Mouse (Mus musculus) cerebellum, adult 9-10 months (tissue): Measurements from ENCODE around the gene Tns3.

Source experiments
- DNase-seq: peaks from one replicate; pipeline ENCODE4 v3.0.0; 2022

Tns3 gene

GRCm38 (mm10) chr11:8610456-8610855, 53.9 kb downstream of the Tns3 start:
- DNase-seq = no peak

- DNase-seq = no peak
Measured at GRCm38 (mm10) chr11:8609873-8610272, 54.5 kb downstream of the Tns3 start.

DNA sequence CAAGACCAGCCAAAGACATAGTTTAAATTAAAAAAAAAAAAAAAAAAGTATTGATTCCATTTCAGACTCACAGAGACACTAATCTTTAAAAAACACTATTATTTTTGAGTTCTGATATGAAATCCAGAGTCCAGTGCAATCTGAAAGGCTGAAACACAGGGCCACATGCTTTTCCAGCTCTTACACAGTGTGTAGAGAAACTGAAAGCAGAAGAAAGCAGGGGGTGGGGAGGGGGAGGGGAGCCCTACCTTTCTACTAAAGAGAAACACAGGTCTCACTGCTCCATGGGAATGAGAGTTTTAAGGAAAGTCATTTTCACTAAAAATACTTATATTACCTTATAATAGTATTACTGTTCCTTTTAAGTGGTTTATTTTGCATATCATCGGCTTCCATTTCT, 57.2 kb downstream of the Tns3 start:
- no peak for DNase-seq

- no peak for DNase-seq
Measured at GRCm38 (mm10) chr11:8604789-8605569, 59.4 kb downstream of the Tns3 start.

DNA sequence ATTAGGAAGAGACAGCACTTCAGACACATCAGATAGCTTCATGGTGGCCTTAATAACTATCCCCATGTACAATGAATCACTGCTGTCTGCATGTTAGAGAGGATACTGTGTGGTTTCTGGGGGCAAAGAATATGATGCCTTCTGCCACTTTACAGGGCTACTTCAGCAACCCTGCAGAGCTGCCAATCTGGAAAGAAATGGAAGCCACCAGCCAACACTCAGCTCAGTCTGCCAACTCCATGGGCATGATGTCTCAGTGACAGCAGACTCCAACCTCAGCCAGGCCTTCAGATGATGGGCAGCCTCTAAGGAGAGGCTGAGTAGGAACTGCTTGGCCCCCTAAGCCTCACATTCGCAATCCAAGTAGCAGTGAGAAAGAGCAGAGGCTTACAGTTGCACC, 61.7 kb downstream of the Tns3 start:
- DNase-seq = peak; percentile 5

DNA sequence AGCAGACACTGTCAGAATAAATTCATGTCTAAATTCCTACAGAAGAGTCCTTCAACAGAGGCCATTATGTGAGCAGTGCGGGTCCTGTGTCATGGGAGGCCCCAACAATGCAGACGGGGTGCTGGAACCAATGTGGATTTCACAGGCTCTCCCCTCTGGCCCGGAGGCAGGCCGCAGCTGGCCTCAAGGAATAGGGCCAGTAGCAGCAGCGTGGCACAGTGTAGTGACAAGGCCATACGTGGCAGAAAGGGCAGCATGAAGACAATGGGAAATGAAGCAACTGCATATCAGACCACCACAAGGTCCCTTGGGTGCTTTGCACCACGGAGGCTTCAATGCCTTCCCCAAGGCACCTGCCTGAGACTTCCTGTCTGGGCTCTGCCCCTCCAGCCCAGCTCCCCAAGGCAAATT, 62.9 kb downstream of the Tns3 start:
- no peak for DNase-seq

DNA sequence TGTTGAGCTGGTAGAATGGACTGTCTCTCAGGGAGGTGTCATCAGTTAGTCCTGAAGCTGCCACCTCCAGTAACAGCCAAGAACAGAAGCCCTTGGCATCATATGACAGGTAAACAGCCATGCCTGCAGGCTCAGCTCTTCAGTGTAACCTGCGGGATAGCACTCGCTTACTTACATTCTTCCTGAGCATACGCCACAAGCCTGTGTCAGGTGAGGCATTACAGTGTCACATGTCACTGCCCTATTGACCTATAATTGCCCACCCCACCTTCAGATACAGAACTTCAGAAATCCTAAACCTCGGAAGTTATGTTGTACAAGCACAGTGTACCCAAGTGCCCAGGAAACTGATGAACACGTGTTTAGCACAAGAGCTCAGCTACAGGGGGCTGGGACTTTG, 68.7 kb downstream of the Tns3 start:
- no peak for DNase-seq

GRCm38 (mm10) chr11:8593172-8593571, 71.2 kb downstream of the Tns3 start:
- DNase-seq = no peak

DNA sequence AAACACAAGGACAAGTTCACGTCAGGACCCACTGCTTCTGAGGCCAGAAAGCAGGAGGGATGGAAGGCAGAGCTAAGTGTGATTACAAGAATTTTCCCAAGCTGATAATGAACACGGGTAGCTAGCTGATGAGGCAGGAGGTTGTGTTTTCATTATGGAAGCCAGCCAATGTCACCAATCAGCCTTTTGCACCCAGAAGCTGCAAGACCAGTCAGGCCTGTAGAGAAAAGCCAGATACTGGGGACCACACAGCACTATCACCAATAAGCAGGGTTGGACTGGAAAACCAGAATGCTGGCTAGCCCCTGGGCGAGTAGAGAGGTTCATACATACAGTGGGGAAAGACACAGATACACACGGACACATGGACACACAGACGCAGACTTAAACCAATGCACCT, 73.1 kb downstream of the Tns3 start:
- DNase-seq = no peak

DNA sequence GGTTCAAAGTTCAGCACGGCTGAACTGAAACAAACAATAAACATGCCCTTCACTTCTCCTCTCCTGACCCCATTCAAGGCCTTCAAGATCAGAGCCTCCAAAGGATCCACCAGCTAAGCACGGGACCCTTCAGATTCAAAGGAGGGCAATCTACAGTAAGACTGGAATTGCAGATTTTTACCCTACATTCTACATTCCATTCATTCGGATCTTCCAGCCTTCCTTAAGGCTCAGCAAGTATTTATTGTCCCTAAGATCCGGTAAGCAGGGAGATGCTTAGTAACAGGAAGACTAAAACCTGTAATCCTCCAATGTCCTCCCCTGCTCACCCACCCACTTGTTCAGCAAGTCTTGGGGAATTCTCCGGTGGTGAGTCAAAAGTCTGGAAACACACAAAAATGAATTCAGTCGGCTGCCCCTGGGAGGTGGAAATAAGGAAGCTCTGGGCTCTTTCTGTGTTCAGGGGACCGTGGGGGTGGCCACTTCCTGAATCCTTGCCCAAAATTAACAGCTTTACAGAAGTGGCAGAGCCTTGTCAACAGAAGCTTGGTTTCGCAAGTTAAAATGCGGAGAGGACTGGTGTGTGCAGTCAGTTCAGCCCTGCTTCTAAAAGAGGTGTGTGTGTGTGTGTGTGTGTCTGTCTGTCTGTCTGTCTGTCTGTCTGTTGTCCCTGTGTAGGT, 75.0 kb downstream of the Tns3 start:
- DNase-seq = no peak

DNA sequence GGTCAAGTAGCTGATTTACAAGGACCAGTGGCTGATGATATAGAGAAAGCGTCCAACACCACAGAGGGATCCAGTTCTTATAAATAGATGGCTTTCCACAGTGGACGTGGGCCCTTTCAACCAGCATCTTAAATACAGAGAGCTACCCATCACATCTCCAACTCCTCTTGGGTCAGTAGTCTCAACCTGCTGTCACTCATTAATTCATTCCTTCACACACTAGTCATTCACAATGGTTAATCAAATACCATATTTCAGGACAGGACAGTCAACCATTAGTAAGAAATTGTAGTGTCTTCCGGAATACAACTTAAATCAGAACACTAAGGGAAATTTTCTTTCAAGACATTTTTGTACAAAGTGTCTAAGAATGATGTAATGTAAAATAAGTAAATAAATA, 76.4 kb downstream of the Tns3 start:
- DNase-seq = no peak

GRCm38 (mm10) chr11:8586996-8587644, 77.2 kb downstream of the Tns3 start:
- DNase-seq = no peak

- DNase-seq = no peak
Measured at GRCm38 (mm10) chr11:8586374-8586773, 78.0 kb downstream of the Tns3 start.

- no peak for DNase-seq
Measured at GRCm38 (mm10) chr11:8585686-8586085, 78.6 kb downstream of the Tns3 start.

GRCm38 (mm10) chr11:8584925-8585324, 79.4 kb downstream of the Tns3 start:
- DNase-seq = no peak

- no peak for DNase-seq
Measured at GRCm38 (mm10) chr11:8584307-8584706, 80.0 kb downstream of the Tns3 start.

GRCm38 (mm10) chr11:8583137-8583536, 81.2 kb downstream of the Tns3 start:
- DNase-seq = no peak

DNA sequence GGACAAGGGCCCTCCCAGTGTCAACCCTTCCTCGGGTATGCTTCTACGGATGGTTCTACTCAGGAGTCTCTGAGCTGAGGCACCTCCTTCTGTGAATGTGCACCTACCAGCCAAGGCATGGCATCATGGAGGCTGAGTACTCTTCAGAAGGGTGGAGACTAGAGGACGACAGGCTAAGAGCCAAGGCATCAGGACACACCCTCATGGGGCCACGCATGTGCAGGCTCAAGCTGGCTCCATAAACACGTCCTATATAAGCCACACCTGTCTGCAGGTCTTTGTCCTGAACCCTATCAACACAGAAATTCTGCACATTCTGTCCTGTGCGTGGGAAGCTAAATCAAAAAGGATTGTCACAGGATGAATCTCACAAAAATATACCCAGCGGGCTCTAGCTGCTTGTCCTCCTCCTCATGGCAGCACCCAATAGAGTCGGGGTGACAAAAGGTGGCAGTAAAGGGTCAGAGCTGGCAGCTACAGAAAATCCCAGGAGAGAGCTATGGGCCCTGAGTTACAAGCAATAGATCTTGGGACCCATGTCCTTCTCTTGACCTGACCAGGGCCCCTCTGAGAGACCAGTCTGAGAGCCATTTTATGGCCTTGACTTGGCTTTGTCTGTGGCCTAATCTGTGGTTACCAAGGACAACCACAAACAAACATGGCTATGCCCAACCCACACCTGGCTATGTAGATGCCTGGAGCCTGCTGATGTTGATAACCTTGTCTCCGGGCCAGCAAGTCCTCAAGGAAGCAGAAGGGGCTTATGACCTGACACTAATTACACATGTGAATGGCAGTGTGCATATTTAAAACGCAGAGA, 82.0 kb downstream of the Tns3 start:
- DNase-seq = no peak

DNA sequence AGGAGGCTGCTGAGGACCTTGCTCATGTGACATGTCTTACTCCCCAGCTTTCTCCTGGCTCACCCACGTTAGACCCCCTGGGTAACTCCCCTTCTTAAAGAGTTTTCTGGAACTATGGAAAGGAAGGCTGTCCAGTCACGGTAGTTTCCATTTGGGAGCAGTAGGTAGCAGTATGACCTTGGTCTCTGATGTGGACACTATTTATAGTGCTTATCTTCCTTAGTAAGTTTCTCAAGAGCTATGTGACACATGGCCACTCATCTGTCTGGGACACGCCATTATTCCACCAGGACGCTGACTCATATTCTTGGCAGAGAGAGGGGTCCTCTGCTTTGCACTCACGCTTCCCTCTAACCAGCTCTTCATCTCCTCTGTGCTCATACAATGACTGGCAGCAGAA, 84.5 kb downstream of the Tns3 start:
- DNase-seq = no peak

DNA sequence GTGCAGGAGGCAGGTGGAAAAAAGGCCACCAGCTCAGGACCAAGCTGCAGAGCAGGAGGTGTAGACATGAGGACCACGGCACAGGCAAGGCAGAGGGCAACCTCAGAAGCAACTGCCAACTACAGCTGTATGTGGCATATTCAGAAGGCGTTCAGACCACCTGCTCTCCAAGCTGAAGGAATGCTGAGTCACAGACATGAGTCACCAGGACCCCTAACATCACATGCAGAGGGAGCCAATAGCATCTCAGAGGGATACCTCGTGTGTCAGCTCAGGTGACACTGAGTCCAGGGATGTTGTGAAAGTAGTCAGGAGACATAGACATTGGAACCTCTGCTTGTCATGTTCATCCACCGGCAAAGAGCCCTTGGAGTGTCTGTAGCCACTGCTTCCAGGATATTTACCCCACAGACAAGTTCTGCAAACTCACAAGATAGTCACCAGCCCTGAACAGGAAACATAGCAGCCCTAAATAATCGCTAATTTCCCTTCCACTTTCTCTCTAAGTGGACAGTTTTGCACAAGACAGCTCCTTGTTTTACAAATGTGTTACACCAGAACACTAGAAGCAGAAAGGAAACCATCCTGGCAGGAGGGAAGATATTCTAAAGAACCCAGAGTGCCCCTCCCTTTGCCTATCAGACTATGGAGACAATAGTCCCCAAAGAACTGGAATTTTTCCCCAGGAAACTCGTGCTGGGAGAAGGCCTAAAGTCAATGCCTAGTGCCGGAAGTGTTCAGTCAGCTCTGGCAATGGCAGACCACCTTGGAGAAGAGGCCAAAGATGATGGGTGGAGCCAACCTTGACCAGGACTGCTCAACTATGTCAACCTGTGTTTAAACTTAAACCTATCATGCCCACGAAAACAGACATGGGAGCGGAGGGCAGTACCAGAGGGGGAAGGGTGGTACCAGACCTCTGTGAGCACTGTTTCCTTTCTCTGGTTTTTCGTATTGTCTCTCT, 88.8 kb downstream of the Tns3 start:
- DNase-seq = no peak

DNA sequence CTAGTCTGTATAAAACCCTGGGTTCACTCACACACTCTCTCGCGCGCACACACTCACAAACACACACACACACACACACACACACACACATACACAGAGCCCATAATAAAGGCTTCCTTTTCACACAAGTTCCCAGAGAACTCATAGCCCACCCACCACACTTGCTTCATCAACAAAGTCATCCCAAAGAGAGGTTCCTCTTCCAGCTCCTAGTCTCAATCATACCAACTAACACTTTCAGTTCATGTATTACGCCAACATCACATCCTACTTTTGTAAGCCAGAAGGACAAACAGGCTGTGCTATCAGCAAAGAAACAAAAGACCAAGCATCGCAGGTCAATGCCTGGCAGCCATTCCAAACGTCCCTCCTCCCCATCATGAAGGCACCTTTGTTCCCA, 89.8 kb downstream of the Tns3 start:
- no peak for DNase-seq

- no peak for DNase-seq
Measured at GRCm38 (mm10) chr11:8572762-8573161, 91.6 kb downstream of the Tns3 start.
